Mouse (Mus musculus): ENCODE results near the gene Psma3.

DNA sequence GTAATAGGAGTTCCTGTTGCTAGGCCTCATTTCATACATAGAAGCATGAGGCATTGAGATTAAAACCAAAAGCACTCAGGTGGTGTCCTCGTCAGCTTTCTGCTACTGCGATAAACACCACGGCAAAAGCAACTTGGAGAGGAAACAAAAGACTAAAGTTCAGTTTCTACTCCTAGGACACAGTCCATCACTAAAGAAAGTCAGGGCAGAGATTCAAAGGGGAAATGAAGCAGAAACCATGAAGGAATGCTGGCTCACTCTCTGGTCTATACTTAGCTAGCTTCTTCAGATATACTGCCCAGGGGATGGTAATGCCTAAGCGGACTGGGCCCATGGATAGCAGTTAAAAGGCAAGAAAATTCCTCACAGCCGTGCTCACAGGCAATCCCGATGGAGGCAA is 27.0 kb downstream of the Psma3 start:
- TF ChIP-seq CTCF (IDR thresholded peaks at IDR 0.05; ENCODE audit: control insufficient read depth, insufficient read depth, insufficient read length) (no peak), USF1 (IDR thresholded peaks at IDR 0.05; ENCODE audit: low read depth) (no peak), CEBPB (IDR thresholded peaks at IDR 0.05; ENCODE audit: low read depth) (no peak), MYOG (IDR thresholded peaks at IDR 0.05; ENCODE audit: control insufficient read depth, extremely low read depth, insufficient read length) (no peak)
